Mouse (Mus musculus) intestine, embryonic 15.5 days (tissue): ENCODE results near the gene Mettl17. TPM values are rescaled to one million over a fixed set of nuclear protein-coding genes. Genes with fewer than 3 reads are reported as not detected.
A peak's percentile ranks its signal among the peaks of the same experiment; 100 is the strongest.
"Not testable (repeated sequence)": the region's sequence is repeated elsewhere in the genome, so short reads cannot be mapped to it uniquely, and the experiment has no call there.

ENCODE experiments used
- ATAC-seq: fragments of 200-750 bp; cut with Nextera tagmentation; 2 replicates; pipeline ENCODE4 v1.8.0; 2017; ENCODE audit warnings: moderate TSS enrichment, moderate library complexity
- H3K27ac ChIP-seq: fragments of 300-500 bp; sonication (generic); 2 replicates; pipeline ENCODE4 v1.5.1; 2015; ENCODE audit warnings: mild to moderate bottlenecking, inconsistent platforms
- H3K27me3 ChIP-seq: fragments of 300-500 bp; sonication (generic); replicated peaks from 2 replicates; pipeline ENCODE4 v1.6.1; 2015; ENCODE audit warnings: inconsistent platforms
- H3K36me3 ChIP-seq: fragments of 300-500 bp; sonication (generic); 2 replicates; pipeline ENCODE4 v1.6.1; 2015; ENCODE audit warnings: inconsistent platforms
- H3K4me1 ChIP-seq: fragments of 300-500 bp; sonication (generic); replicated peaks from 2 replicates; pipeline ENCODE4 v1.6.1; 2015; ENCODE audit warnings: inconsistent platforms
- H3K4me2 ChIP-seq: fragments of 300-500 bp; sonication (generic); replicated peaks from 2 replicates; pipeline ENCODE4 v1.6.1; 2015; ENCODE audit warnings: mild to moderate bottlenecking, inconsistent platforms
- H3K4me3 ChIP-seq: fragments of 300-500 bp; sonication (generic); replicated peaks from 2 replicates; pipeline ENCODE4 v1.5.1; 2015; ENCODE audit warnings: inconsistent platforms
- H3K9ac ChIP-seq: fragments of 300-500 bp; sonication (generic); 2 replicates; pipeline ENCODE4 v1.6.1; 2015; ENCODE audit warnings: inconsistent platforms
- H3K9me3 ChIP-seq: fragments of 300-500 bp; sonication (generic); 2 replicates; pipeline ENCODE4 v1.6.1; 2016; ENCODE audit warnings: inconsistent platforms
- WGBS: fragments of 180-500 bp; shearing (Covaris S2); methylation state at CpG from one replicate; pipeline ENCODE4 v1.1.7; 2015; 5-methylcytosine and 5-hydroxymethylcytosine counted together
- polyA plus RNA-seq: library from polyadenylated mRNA; unstranded; fragments of >200 nt; fragmentation: Nextera tagmentation; extraction: Ambion mirVana; gene quantifications from 2 replicates; pipeline ENCODE4 v1.2.1, GENCODE M21; 2015

Gene Mettl17
- polyA plus RNA-seq, 1 experiment from 2014 or later: 45.5 TPM

- Histone ChIP-seq H3K4me3 (no peak overlapping the region), H3K27me3 (0 out of 2 replicates have a peak, but pooled peaks cover 2% of the 10 kb centered on the region), H3K4me1 (peaks cover 16% of the 10 kb centered on the region), H3K27ac (no peak overlapping the region), H3K9ac (no peak overlapping the region), H3K36me3 (no peaks in the 10 kb centered on the region), H3K9me3 (no peaks in the 10 kb centered on the region), H3K4me2 (no peak overlapping the region)
- 81% methylated on average over 4 of the region's 4 CpGs for WGBS
- no peak for ATAC-seq
Observed at GRCm38 (mm10) chr14:51918966-51919365, 34.3 kb downstream of the Mettl17 start.

GRCm38 (mm10) chr14:51921759-51922570 is 37.3 kb downstream of the Mettl17 start:
- no peaks in the 10 kb centered on the region for H3K9me3 ChIP-seq
- 51% methylated on average over 16 of the region's 16 CpGs for WGBS
- H3K9ac ChIP-seq: no peak overlapping the region
- ATAC-seq: peak; percentile 76
- H3K36me3 ChIP-seq: no peaks in the 10 kb centered on the region
- H3K4me2 ChIP-seq: no peak overlapping the region; the same call in 1 of the 2 replicates
- H3K27ac ChIP-seq: peak overlapping the region; percentile 48; the same call in 1 of the 2 replicates
- no peaks in the 10 kb centered on the region for H3K27me3 ChIP-seq
- H3K4me1 ChIP-seq: peaks cover 10% of the 10 kb centered on the region
- H3K4me3 ChIP-seq: no peak overlapping the region

GRCm38 (mm10) chr14:51922571-51922865 is 37.9 kb downstream of the Mettl17 start, which contains the start of gene Rnase13:
TSS of gene Rnase13 (minus strand) at chr14:51922773.
- Histone ChIP-seq H3K9me3 (no peaks in the 10 kb centered on the region), H3K4me1 (peaks cover 10% of the 10 kb centered on the region), H3K4me3 (no peak within 1 kb of the TSS), H3K4me2 (no peak within 1 kb of the TSS; the same call in 1 of the 2 replicates), H3K27me3 (no peaks in the 10 kb centered on the region), H3K36me3 (no peaks in the 10 kb centered on the region), H3K27ac (peak within 1 kb of the TSS; percentile 48; the same call in 1 of the 2 replicates), H3K9ac (no peak within 1 kb of the TSS)
- 91% methylated on average over 7 of the region's 7 CpGs for WGBS
- ATAC-seq: no peak

DNA sequence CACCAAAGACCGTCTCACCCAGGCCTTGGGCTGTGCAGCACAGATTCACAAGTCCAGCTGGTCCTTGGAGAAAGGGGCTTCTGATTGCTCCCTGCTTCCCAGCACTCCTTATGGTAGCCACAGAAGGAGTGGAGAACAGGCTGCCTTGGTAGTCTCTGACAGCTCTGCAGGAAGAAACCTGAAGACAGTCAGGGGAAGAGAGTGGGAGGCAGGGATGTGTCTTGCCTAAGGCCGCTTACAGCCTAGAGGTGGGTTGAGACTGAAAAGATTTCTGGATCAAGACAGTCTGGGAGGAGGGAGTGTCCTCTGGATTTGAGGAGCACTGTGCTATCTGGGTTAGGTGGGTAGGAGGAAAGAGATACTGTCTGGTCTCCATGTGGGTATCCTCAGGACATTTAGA is 38.3 kb downstream of the Mettl17 start:
- ATAC-seq: no peak
- Histone ChIP-seq H3K4me3 (no peak overlapping the region), H3K9ac (no peak overlapping the region), H3K27ac (no peak overlapping the region), H3K36me3 (no peaks in the 10 kb centered on the region), H3K4me2 (no peak overlapping the region), H3K4me1 (peaks cover 10% of the 10 kb centered on the region), H3K27me3 (no peaks in the 10 kb centered on the region), H3K9me3 (no peaks in the 10 kb centered on the region)
- WGBS: 86% methylated on average over 2 of the region's 2 CpGs

DNA sequence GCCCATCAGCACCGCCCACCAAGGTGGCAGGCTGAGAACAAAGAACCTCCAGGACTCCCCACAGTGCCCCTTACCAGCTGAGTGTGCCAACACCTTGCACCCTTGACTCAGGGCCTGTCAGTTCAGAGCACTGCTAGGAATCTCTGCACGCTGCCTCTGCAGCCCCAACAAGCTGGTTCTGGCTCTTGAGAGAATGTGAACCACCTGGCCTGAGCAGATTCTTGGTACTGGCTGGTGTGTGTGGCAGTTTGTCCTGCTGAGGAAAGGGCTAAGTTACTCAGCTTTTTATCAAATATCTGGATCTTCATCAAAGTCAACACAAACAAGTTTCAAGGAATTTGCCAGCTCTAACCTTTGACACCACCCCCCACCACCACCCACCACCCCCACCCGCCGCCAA is 38.9 kb downstream of the Mettl17 start:
- Histone ChIP-seq H3K9me3 (no peaks in the 10 kb centered on the region), H3K36me3 (no peaks in the 10 kb centered on the region), H3K4me2 (no peak overlapping the region), H3K9ac (no peak overlapping the region), H3K4me1 (peaks cover 10% of the 10 kb centered on the region), H3K27ac (no peak overlapping the region), H3K4me3 (no peak overlapping the region), H3K27me3 (no peaks in the 10 kb centered on the region)
- WGBS: 77% methylated on average over 4 of the region's 4 CpGs
- no peak for ATAC-seq

- not testable (repeated sequence) for ATAC-seq, H3K36me3 ChIP-seq, H3K27ac ChIP-seq, H3K9me3 ChIP-seq, H3K4me3 ChIP-seq, H3K9ac ChIP-seq, H3K4me2 ChIP-seq, H3K27me3 ChIP-seq
- H3K4me1 ChIP-seq: peaks cover 10% of the 10 kb centered on the region
- WGBS: 94% methylated on average over 11 of the region's 11 CpGs
Observed at GRCm38 (mm10) chr14:51926930-51927329, 42.3 kb downstream of the Mettl17 start.

DNA sequence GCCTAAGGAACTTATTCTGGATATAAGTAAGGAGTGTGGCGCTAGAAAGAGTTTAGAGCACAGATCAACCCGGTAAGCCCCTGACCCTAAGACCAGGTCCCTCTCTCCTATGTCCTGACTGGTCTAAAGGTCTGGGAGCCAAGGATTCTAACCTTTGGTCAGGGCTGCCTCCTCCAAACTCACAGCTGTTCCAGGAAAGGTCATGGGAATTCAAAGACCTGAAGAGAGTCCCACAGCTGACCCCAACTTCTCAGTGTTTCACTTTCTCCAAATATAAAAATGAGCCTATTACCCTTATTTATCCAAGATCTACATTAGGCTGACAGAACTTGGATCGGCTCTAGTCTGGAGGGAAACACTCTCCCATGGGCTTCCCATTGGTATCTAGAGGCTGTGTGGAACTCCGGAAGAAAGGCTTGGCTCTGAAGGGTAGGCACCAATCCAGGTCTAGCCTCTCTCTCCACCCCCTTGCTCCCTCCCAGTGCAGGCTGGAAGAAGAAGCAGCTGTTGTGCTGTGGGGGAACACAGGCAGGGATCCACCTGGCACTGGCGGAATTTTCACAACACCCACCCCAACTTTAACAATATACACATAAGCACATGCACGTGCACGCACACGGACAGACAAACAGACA is 44.8 kb downstream of the Mettl17 start:
- no peak overlapping the region for H3K4me2 ChIP-seq

GRCm38 (mm10) chr14:51929968-51930367 is 45.3 kb downstream of the Mettl17 start:
- Histone ChIP-seq H3K9me3 (no peaks in the 10 kb centered on the region), H3K27me3 (no peaks in the 10 kb centered on the region), H3K4me2 (no peak overlapping the region), H3K4me1 (peaks cover 8% of the 10 kb centered on the region; the same call in 1 of the 2 replicates), H3K4me3 (no peak overlapping the region), H3K27ac (peak overlapping the region; percentile 5; the same call in 1 of the 2 replicates), H3K36me3 (no peaks in the 10 kb centered on the region), H3K9ac (no peak overlapping the region)
- ATAC-seq: no peak
- 44% methylated on average over 9 of the region's 9 CpGs for WGBS

More for the DNA sequence above, 44.8 kb downstream of the Mettl17 start:
- no peaks in the 10 kb centered on the region for H3K27me3 ChIP-seq
- peak; percentile 55 for ATAC-seq
- no peaks in the 10 kb centered on the region for H3K9me3 ChIP-seq
- H3K27ac ChIP-seq: peak overlapping the region; percentile 5; the same call in 1 of the 2 replicates
- WGBS: 60% methylated on average over 8 of the region's 8 CpGs
- H3K4me1 ChIP-seq: peaks cover 8% of the 10 kb centered on the region; the same call in 1 of the 2 replicates
- H3K4me3 ChIP-seq: no peak overlapping the region
- no peak overlapping the region for H3K9ac ChIP-seq
- H3K36me3 ChIP-seq: no peaks in the 10 kb centered on the region

GRCm38 (mm10) chr14:51930824-51931223 is 46.2 kb downstream of the Mettl17 start:
- no peak overlapping the region for H3K4me3 ChIP-seq
- H3K9ac ChIP-seq: no peak overlapping the region
- H3K9me3 ChIP-seq: no peaks in the 10 kb centered on the region
- H3K4me2 ChIP-seq: no peak overlapping the region
- ATAC-seq: peak; percentile 75
- H3K27me3 ChIP-seq: no peaks in the 10 kb centered on the region
- no peaks in the 10 kb centered on the region for H3K36me3 ChIP-seq
- no peak overlapping the region for H3K27ac ChIP-seq
- H3K4me1 ChIP-seq: peaks cover 8% of the 10 kb centered on the region; the same call in 1 of the 2 replicates
- 29% methylated on average over 5 of the region's 5 CpGs for WGBS

DNA sequence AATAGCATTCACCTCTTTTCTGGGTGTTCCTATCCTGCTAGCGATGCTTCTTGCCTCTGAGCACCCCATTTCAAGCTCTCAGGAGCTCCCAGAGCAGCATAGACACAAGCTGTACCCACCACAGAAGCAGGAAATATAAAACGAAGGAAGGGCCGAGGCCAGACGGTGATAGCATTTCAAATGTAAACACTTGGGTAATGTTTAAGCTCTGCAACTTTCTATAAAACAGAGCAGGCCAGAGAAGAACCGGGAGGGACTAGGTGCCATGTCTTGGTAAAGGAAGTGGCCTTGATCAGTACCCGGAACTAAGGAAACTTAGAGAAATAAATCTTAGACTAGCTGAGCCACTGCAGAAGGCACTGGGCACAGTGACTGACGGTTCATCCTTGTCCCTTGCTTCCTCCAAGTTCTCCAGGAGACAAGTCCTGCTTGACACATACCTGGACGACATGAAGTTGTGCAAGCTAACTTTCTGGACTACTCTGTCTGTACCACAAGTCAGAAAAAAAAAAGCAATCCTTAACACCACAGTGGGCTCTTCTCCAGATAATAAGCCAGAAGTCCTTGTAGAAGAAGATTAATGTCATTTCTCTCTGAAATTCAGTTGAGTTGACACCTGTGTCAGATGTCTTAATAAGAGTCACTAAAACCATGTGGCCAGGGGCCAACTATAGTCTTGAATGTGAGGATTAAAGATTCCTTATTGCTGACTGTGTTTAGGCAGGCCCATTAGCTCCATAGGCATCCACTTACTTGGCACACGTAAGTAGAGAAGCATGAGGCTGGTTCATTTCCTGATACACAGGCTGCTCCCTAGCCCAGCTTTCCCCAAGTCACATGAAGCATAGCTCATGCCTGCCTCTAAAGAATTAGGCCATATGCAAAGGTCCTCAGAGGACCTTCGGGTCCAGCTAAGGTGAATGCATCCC is 47.7 kb downstream of the Mettl17 start:
- peak; percentile 84 for ATAC-seq
- peak overlapping the region; percentile 76 for H3K27ac ChIP-seq
- H3K4me3 ChIP-seq: no peak overlapping the region
- H3K4me2 ChIP-seq: 0 out of 2 replicates have a peak overlapping the region, but pooled peaks have one; percentile 11
- no peaks in the 10 kb centered on the region for H3K9me3 ChIP-seq
- peaks cover 8% of the 10 kb centered on the region; the same call in 1 of the 2 replicates for H3K4me1 ChIP-seq
- no peaks in the 10 kb centered on the region for H3K27me3 ChIP-seq
- no peak overlapping the region for H3K9ac ChIP-seq
- H3K36me3 ChIP-seq: no peaks in the 10 kb centered on the region
- WGBS: 31% methylated on average over 10 of the region's 10 CpGs

GRCm38 (mm10) chr14:51939005-51939404 is 54.4 kb downstream of the Mettl17 start:
- Histone ChIP-seq H3K27me3 (no peaks in the 10 kb centered on the region), H3K27ac (no peak overlapping the region), H3K4me1 (0 out of 2 replicates have a peak, but pooled peaks cover 4% of the 10 kb centered on the region), H3K36me3 (no peaks in the 10 kb centered on the region), H3K9me3 (no peaks in the 10 kb centered on the region), H3K9ac (no peak overlapping the region), H3K4me2 (no peak overlapping the region), H3K4me3 (no peak overlapping the region)
- no peak for ATAC-seq
- 86% methylated on average over 9 of the region's 9 CpGs for WGBS
